Mouse (Mus musculus): ENCODE results near the gene Gabra6. TPM values are rescaled to one million over a fixed set of nuclear protein-coding genes. Genes with fewer than 3 reads are reported as not detected.

Gabra6 gene
- total RNA-seq (2023) = not detected

GRCm38 (mm10) chr11:42320882-42321281, at the start of gene Gabra6:
Gabra6 (minus strand) TSS chr11:42321072.

Other genes starting within 250 kb of the Gabra6 start
- not detected for gene Gabra1, start 138.1 kb downstream of the Gabra6 start, total RNA-seq (2023)
- gene Gabrb2, start 98.7 kb upstream of the Gabra6 start, total RNA-seq (2023) = not detected

Data from monocyte, adult 59 days (primary cell).